In genomic region chr5:130952361-130952760, GRCm38 (mm10) we compare ENCODE assay signal across 12 mouse cellular contexts.
"Had no signal": no experiment of that assay in that cellular context is flagged by ENCODE, and none has a peak within 500 bp of the region (broad histone marks: within the 10 kb centered on the region; RNA-seq: fewer than 3 reads in every experiment).

No protein-coding gene starts in this region.

- H3K36me3 ChIP-seq: kidney, embryonic 15.5 days; limb, embryonic 15.5 days; liver, embryonic 12.5 days; lung, embryonic 15.5 days; midbrain, embryonic 15.5 days had no signal

- H3K9me3 ChIP-seq: kidney, embryonic 15.5 days; limb, embryonic 15.5 days; lung, embryonic 15.5 days had no signal

- DNase-seq: kidney, adult 2 months; kidney, postnatal 14 days; lung, postnatal 14 days; thymus, adult 2 months; thymus, postnatal 25 days had no signal

- H3K27me3 ChIP-seq: kidney, embryonic 15.5 days; limb, embryonic 15.5 days; liver, embryonic 12.5 days; lung, embryonic 15.5 days; megakaryocyte, embryonic 14.5 days; midbrain, embryonic 15.5 days had no signal

- H3K4me1 ChIP-seq: liver, embryonic 12.5 days; lung, embryonic 15.5 days; megakaryocyte, embryonic 14.5 days; midbrain, embryonic 15.5 days had no signal

- H3K27ac ChIP-seq: kidney, embryonic 15.5 days; limb, embryonic 15.5 days; liver, embryonic 12.5 days; lung, embryonic 15.5 days; macrophage; midbrain, embryonic 15.5 days had no signal

- H3K4me3 ChIP-seq: kidney, embryonic 15.5 days; limb, embryonic 15.5 days; liver, embryonic 12.5 days; lung, embryonic 15.5 days; megakaryocyte, embryonic 14.5 days; midbrain, embryonic 15.5 days had no signal
